Mouse (Mus musculus) testis, adult 2 months (tissue): ENCODE results near the gene Supt3. TPM values are rescaled to one million over a fixed set of nuclear protein-coding genes. Genes with fewer than 3 reads are reported as not detected.

Experiments
- H3K27ac ChIP-seq: fragments of 200-500 bp; 2 replicates; pipeline ENCODE4 v1.5.1; 2012; ENCODE audit warnings: low read depth, low read length; ENCODE audit not compliant: control insufficient read depth, insufficient read depth
- H3K27me3 ChIP-seq: fragments of 200-500 bp; 2 replicates; pipeline ENCODE4 v1.6.1; 2012; ENCODE audit warnings: mild to moderate bottlenecking, low read length, moderate library complexity; ENCODE audit not compliant: control insufficient read depth, insufficient read depth
- H3K36me3 ChIP-seq: fragments of 200-500 bp; 2 replicates; pipeline ENCODE4 v1.6.1; 2012; ENCODE audit warnings: mild to moderate bottlenecking, low read length; ENCODE audit not compliant: control insufficient read depth, insufficient read depth
- H3K4me1 ChIP-seq: fragments of 200-500 bp; 2 replicates; pipeline ENCODE4 v1.6.1; 2012; ENCODE audit warnings: low read length; ENCODE audit not compliant: control insufficient read depth, insufficient read depth
- H3K4me3 ChIP-seq: fragments of 200-500 bp; 2 replicates; pipeline ENCODE4 v1.5.1; 2012; ENCODE audit warnings: low read depth, mild to moderate bottlenecking, low read length, moderate library complexity, mixed read lengths; ENCODE audit not compliant: control insufficient read depth
- CTCF ChIP-seq: fragments of 200-500 bp; IDR thresholded peaks from 2 replicates; pipeline ENCODE4 v1.5.1; 2012; ENCODE audit warnings: low read depth, mild to moderate bottlenecking, inconsistent platforms, low read length, moderate library complexity; ENCODE audit not compliant: control insufficient read depth, insufficient read depth, insufficient replicate concordance
- POLR2A ChIP-seq: fragments of 200-500 bp; IDR thresholded peaks from 2 replicates; pipeline ENCODE4 v1.6.1; 2012; ENCODE audit warnings: low read depth, mild to moderate bottlenecking, inconsistent platforms, low read length, moderate library complexity; ENCODE audit not compliant: control insufficient read depth
- polyA plus RNA-seq: library from polyadenylated mRNA; depleted of rRNA; stranded (reverse); fragments of >200 nt; gene quantifications from 2 replicates; pipeline ENCODE4 v1.2.3, GENCODE M21; 2012

Gene Supt3
- polyA plus RNA-seq, 1 experiment: 19.6 TPM

DNA sequence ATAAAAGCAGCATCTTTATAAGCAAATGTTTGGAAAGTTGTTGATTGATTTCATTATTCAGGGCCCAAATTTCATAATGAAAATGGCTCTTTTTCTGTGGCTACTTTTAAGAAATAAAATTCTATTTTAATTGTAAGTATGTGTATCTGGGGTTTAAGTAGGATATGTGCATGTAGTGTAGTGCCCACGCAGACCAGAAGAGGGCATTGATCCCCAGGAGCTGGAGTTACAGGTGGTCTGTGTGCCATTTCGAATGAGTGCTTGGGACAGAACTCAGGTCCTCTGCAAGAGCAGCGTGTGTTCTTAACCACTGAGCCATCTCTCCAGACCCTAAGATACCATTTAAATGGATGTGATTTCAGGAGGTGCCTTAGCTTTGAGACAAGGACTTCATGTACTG is 296.8 kb downstream of the Supt3 start:
- Histone ChIP-seq H3K27ac (no peak overlapping the region), H3K36me3 (no peaks in the 10 kb centered on the region), H3K4me3 (no peak overlapping the region), H3K27me3 (no peaks in the 10 kb centered on the region), H3K4me1 (no peaks in the 10 kb centered on the region)
- TF ChIP-seq CTCF (no peak), POLR2A (no peak)

DNA sequence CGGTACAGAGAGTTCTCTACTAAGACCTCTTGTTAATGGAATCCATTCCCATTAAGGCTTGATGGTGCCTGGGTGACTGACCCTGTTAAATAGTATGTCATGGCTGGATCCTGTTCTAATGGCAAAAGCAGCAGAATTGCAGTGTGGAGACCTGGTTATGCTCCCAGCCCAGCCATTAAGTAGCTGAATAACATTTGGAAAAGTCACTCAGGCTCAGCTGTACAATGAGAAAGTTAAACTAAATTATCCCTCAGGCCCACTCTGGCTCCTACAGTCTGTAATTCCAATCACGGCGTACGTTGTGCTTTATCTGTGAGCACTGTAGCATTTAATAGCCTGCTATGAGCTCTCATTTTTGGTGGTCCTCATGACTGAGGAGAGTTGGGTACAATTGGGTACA is 300.0 kb downstream of the Supt3 start:
- Histone ChIP-seq H3K4me1 (no peaks in the 10 kb centered on the region), H3K36me3 (no peaks in the 10 kb centered on the region), H3K27me3 (no peaks in the 10 kb centered on the region), H3K27ac (no peak overlapping the region), H3K4me3 (no peak overlapping the region)
- TF ChIP-seq CTCF (no peak), POLR2A (no peak)

DNA sequence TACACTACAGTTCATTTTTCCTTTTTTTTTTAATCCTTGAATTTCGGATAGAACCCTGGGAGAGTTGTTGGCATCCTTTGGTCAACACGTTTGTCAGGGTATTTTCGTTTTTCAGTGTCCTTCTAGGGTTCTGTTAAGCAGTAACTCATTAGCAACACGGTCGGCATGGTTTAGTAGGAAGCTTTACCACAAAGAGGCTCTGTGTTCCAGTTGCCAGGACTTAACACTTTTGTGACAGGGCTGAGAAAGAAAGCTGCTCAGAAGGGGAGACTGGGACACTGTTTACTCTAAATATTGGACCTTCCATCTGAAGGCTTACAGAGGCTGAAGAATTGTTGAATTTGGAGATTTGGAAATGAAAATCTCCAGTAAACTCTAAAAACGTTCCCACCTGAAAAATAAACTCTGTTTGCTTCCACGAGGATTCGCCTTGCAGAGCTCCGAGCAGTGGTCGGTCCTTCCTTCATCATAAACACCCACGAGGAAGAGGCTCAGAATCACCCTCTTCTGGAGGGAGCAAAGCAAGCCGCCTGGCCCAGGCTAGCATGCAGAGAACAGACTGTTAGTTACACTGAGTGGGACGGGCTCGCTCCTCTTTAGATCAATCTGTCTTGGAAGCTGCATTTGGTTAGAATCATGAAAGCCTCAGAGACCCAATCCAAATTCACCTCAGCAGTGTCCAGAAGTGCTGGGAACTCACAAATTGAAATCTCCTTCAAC is 301.1 kb downstream of the Supt3 start:
- Histone ChIP-seq H3K27ac (no peak overlapping the region), H3K27me3 (no peaks in the 10 kb centered on the region), H3K36me3 (no peaks in the 10 kb centered on the region), H3K4me3 (no peak overlapping the region), H3K4me1 (no peaks in the 10 kb centered on the region)
- no peak for TF ChIP-seq POLR2A
- no peak for TF ChIP-seq CTCF

DNA sequence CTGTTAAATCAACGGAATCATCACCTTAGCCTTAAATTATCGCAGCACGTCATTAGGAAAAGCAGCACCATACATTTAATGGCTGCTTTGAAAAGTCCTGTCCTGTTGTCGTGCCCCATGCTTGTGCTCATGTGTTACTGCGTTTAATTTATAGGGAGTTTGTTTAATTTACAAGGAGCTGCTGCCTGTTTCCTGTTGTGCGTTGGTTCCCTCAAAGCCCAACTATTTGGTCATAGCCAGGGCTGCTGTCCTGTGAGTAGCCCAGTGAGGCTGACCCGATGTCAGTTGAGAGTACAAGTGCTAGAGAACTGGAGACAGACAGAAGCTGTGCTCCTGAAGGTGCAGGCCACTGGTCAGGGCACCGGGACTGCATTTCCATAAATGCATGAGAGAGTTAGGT is 304.6 kb downstream of the Supt3 start:
- Histone ChIP-seq H3K27ac (no peak overlapping the region), H3K4me1 (no peaks in the 10 kb centered on the region), H3K4me3 (no peak overlapping the region), H3K36me3 (no peaks in the 10 kb centered on the region), H3K27me3 (no peaks in the 10 kb centered on the region)
- no peak for TF ChIP-seq POLR2A
- TF ChIP-seq CTCF: no peak

DNA sequence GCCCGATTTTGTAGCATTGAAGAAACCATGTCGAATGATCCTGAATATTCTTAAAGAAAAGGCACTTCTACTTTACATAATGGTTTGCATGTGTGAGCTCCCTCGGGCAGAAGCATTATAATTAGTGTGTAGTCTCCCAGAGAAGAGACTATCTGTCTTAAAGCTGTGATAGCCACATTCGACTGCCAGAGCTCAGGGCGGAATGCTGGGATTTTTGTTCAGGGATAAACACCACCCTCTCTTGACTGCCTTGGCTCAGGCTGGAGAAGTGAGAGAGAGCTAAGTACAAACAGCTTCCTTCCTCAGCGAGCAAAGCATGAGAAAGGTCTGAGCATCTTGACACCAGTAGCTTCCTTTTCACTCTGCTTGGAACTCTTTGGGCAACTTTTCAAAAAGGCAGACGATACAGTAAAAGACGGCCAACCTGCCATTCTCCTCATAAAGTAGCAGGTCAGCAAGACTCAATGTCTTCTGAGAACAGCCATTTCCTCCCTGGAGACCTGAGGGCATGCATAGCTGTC is 305.1 kb downstream of the Supt3 start:
- Histone ChIP-seq H3K4me3 (no peak overlapping the region), H3K4me1 (no peaks in the 10 kb centered on the region), H3K27ac (no peak overlapping the region), H3K36me3 (no peaks in the 10 kb centered on the region), H3K27me3 (no peaks in the 10 kb centered on the region)
- TF ChIP-seq CTCF (no peak), POLR2A (no peak)

DNA sequence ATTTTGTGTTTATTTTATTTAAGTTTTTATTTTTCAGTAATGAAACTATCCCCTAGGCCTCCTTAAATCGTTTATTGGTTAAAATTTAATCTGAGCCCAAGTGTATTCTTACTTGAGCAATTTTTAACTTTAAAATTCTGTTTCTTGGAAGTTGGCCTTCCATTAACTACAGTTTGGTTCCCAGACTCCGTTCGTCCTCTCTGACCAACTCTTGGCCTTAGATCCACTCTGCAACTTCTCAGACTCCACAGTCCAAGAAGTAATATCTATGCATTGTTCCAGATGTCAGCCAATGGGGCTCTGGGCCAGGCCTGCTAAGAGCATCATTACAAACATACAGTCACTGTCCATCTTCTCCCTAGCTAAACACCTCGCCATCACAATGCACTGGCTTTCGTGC is 309.4 kb downstream of the Supt3 start:
- Histone ChIP-seq H3K27ac (no peak overlapping the region), H3K4me3 (no peak overlapping the region), H3K4me1 (no peaks in the 10 kb centered on the region), H3K27me3 (no peaks in the 10 kb centered on the region), H3K36me3 (no peaks in the 10 kb centered on the region)
- TF ChIP-seq POLR2A (no peak), CTCF (no peak)

DNA sequence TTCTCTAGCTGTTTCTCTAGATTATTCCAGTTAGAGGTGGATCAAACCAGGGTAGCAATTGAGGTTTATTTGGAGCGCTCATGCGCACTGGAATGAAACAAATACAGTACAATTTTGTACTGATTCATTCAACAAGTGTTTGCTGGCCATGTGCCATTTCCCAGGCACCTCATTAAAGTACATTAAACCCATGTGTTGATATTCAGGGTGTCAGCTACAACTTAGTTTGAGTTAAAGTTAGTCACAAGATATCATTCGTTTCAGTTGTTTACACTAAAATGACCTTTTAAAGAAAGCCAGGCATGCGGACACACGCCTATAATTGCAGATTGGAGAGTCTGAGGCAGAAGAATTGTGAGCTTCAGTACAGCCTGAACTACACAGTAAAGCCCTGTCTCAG is 310.1 kb downstream of the Supt3 start:
- no peak overlapping the region for H3K4me3 ChIP-seq
- no peaks in the 10 kb centered on the region for H3K4me1 ChIP-seq
- no peak overlapping the region for H3K27ac ChIP-seq
- H3K36me3 ChIP-seq: no peaks in the 10 kb centered on the region
- H3K27me3 ChIP-seq: no peaks in the 10 kb centered on the region
- TF ChIP-seq CTCF (no peak), POLR2A (no peak)

DNA sequence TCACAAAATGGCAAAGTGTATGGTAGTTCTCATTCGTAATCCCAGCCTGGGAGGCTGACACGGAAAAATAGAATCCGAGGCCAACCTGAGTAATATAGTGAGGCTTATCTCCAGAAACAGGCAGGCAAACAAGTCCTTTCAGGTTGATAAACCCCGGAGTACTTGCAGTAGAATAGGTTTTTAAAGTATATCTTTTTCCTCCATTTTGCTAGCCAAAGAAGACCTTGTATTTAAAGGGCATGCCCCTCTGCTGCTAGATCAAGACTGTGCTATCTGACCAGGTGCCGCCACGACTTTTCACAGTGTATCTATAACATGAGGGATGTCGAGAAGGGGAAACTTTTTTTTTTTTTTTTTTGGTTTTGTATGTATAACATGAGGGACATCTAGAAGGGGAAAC is 324.1 kb downstream of the Supt3 start:
- no peaks in the 10 kb centered on the region for H3K4me1 ChIP-seq
- H3K27me3 ChIP-seq: no peaks in the 10 kb centered on the region
- no peak overlapping the region for H3K27ac ChIP-seq
- H3K36me3 ChIP-seq: no peaks in the 10 kb centered on the region
- no peak overlapping the region for H3K4me3 ChIP-seq
- no peak for TF ChIP-seq POLR2A
- no peak for TF ChIP-seq CTCF
